Mouse (Mus musculus) urinary bladder, postnatal 36 days (tissue): ENCODE measurements around the gene Ano6.
A peak's percentile ranks its signal among the peaks of the same experiment; 100 is the strongest.

Experiments used
- DNase-seq, 2 experiments: peaks; one replicate each; pipeline ENCODE4 v3.0.0; 2022; ENCODE audit warnings: low spot score in 2 of 2, mixed read lengths in 1 of 2

The Ano6 gene

DNA sequence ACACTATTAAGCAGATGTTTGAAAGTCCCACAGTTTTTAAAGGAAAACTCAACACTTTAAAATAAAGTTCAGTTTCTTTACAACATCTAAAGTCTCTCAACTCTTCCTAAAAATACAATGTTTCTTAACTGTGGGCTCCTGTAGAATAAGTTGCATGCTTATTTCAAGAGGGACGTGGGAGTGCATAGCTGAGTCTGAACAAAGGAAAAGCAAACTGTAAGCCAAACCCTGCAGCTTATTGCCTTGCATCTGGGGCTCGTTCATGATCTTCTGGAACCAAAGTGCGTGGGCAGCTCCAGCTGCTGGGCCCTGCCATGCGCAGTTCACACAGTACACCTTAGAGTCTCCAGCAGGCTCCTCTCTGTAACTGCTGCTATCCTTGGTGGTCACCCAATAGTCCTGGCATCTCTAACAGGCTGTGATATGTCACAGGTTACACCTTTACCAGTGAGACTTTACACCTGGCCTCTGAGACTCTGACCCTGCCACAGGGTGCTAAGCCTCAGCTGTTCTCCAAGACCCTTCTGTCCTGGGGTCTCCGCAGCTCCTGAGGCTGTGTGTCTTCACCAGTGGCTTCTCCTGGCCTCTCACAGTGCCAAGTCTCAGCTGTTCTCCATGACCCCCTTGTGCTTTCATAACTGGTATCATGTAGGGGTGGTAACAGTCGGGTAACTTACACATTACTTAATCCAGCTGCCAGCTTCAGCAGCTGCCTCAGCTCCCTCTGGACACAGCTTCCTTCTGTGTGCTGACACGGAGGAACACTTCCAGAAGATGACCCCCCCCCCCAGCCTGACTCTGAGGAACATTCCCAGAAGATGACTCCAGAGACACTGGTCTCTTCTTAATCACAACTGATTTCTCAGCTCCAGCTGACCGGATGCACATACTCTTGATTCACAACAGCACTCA lies 66.3 kb downstream of the Ano6 start:
- DNase-seq: no peak

DNA sequence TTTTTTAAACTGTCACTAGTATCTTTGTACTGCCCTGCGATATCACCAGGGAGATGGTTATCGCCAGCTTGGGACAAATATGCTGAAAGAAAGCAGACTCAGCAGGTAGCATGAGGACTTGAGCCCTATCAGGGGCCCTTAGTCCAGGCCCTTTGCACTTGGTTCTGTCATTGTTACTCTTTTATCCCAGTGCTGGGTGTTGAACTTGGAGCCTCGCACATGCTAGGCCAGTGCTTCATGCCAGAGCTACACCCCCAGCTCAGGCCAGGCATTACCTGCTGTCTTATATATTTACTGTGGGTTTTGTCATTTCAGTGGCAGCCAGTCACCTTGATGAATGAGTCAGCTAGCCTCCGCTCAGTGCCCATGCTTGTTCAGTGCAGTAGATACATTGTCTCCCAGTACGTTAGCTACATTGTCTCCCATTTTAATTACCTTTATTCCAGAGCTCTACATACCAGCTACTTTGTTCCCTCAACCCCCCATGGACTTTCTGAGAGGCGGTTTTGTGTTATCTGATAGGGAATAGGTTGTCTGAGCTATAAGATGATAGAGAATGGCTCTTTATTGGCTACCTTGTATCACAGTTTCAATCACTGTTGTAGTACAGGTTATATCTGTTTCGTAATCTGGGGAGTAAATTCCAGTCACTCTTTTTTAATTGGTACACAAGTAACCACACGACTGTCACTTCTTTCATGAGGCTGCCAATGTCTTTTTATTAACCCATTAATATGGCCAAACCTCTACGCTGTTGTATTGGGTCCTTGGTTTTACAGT lies 68.4 kb downstream of the Ano6 start:
- DNase-seq: no peak

- DNase-seq: no peak
These were observed 73.4 kb downstream of the Ano6 start for GRCm38 (mm10) chr15:95863865-95864660.

GRCm38 (mm10) chr15:95865311-95866100 lies 74.9 kb downstream of the Ano6 start:
- DNase-seq: no peak

GRCm38 (mm10) chr15:95868172-95868571 lies 77.5 kb downstream of the Ano6 start:
- no peak for DNase-seq

GRCm38 (mm10) chr15:95869611-95870010 lies 79.0 kb downstream of the Ano6 start:
- DNase-seq: no peak

- no peak for DNase-seq
These were observed 81.0 kb downstream of the Ano6 start for GRCm38 (mm10) chr15:95871631-95872030.

GRCm38 (mm10) chr15:95872447-95872846 lies 81.8 kb downstream of the Ano6 start:
- no peak for DNase-seq

GRCm38 (mm10) chr15:95873276-95873675 lies 82.6 kb downstream of the Ano6 start:
- DNase-seq: no peak

GRCm38 (mm10) chr15:95874216-95874615 lies 83.6 kb downstream of the Ano6 start:
- no peak for DNase-seq

- DNase-seq: no peak
These were observed 84.1 kb downstream of the Ano6 start for GRCm38 (mm10) chr15:95874726-95875125.

DNA sequence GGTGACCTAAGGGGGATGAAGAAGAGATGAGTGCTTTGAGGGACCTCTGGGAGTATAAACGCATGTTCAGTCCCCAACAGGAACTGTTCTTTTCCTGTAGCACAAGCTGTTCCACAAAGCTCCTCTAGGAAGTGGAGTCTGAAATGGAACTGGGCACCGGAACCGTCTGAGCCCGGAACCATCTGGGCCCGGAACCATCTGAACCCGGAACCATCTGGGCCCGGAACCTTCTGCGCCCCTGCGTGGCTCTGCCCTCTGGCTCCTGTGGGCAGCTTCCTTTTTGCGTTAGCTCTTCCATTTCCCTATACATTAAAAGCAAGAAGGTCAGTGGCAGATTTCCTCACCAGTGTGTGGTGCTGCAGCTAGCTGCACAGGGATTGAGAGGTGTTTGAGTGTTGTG lies 85.3 kb downstream of the Ano6 start:
- no peak for DNase-seq

DNA sequence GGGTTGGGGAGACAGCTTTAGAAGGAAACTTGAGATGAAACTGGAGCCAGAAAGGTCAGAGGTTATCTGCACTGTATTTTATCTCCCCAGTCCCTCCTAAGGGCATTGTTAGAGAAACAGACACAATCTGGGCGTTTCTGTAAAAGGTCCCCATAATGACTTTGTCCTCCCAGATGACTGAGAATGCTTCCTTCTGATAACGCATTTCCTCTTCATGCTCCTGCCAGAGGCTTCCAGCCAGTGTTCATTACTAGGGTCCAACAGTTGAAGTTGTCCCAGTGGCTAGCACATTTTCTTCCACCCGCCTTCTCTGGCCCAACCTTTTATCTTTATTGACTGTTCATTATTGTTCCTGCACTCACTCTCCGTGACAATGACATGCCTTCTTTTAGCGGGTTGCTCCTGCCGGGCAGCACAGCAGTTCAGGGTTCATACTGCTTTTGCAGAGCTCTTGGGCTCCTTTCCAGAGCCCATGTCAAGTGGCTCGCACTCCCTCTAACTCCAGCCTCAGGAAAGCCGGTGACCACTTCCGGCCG lies 90.0 kb downstream of the Ano6 start:
- DNase-seq: peak in 1 of 2 experiments; percentile 31

DNA sequence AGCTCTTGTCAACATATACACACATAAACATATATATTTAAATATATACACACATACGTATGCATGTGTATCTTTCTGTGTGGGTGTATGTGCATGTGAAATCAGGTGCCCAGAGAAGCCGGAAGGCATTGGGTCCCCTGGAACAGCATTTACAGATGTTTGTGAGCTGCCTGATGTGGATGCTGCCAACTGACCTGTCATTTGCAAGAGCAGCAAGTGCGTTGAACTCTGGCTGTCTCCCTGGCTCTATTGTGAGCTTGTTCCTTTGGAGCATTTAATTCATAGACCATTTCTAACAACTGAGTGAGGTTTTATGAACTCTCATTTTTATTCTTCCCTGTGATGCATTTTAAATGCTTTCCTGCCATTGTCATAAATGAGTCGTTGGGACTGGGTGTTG lies 91.8 kb downstream of the Ano6 start:
- DNase-seq: no peak

DNA sequence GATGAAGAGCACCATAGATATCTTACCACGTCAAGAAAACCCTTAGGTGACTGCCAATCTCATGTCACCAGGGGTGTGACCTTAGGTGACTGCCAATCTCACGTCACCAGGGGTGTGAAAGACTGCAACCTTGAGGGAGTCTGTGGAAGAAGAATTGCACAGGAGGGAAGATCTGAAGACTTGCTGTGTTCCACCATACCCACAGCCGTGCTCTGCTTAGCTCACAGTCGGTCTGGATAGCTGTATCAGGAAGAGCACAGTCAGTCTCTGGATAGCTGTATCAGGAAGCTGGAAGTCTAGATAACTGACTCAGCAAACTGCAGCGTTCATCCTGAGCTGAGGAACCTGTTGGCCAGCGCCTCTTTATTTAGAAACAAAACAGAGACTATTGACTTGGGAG lies 92.9 kb downstream of the Ano6 start:
- DNase-seq: no peak

GRCm38 (mm10) chr15:95884658-95885620 lies 94.3 kb downstream of the Ano6 start:
- no peak for DNase-seq

DNA sequence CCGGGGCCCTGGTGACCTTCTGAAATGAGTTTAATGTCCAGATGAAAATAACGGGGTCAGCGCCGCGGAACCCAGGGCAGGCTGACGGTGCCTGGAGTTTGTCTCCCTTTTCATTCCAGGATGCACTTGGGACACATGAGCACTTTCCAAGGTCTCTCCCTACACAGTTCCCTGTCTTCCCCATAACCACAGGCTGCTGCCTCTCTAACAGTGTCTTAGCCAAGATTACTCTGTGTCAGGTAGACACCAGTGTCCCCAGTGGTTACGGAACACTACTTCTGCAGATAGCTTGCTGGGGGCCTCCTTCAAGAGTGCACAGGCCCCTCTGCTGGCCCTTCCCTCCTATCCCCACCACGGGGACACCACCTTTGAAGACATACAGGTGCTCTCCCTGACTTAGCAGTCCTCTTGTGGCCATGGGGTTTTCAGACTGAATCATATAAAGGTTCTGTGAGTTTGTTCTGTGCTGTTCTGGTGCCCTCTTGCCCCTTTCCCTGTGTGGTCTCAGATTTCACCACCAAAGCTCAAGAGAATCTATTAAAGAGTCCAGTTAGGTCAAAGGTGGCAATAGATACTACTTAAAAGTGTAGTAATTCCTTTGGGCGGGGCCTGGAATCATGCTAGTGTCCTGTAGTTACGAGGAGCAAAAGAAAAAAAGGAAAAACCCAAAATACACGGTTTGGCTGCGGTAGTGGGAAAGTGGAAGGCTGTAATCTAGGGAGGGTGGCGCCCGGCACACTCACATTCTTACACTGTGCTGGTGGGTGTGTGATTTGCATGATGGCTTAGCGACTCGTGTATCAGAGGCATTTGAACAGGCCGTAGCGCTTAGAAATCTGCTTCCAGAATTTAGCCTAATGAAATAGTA lies 95.5 kb downstream of the Ano6 start:
- no peak for DNase-seq

DNA sequence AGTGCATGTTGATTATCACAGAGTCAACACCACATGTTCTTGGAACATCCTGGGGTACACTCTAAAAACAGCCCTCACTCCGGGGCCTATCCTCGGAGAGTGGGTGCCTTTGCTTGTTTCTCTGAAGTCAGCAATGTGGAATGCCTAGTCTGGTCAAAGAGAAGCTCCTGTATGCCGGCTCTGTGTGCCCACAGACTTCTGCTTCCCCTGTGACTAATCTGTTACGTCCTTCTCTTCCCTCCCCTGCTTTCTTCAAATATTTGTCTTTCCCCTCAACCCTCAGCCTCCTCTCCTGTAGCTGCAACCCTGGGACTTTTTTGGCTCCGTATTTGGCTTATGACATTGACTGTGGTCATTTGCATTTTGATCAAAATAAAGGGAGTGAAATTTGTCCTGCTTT lies 96.7 kb downstream of the Ano6 start:
- DNase-seq: peak in 1 of 2 experiments; percentile 35

- DNase-seq: no peak
These were observed 97.9 kb downstream of the Ano6 start for GRCm38 (mm10) chr15:95888556-95888955.
